Mouse (Mus musculus): ENCODE results near the gene Hadha. TPM values are rescaled to one million over a fixed set of nuclear protein-coding genes. Genes with fewer than 3 reads are reported as not detected.

The Hadha gene
- polyA plus RNA-seq, 1 experiment: 74.2 TPM

GRCm38 (mm10) chr5:30153222-30153621, 1.7 kb downstream of the Hadha start:
- no peaks in the 10 kb centered on the region for H3K27me3 ChIP-seq (ENCODE audit: control insufficient read depth, insufficient read depth, low read length)
- H3K4me1 ChIP-seq (ENCODE audit: control insufficient read depth, insufficient read depth, low read length): no peaks in the 10 kb centered on the region
- no peak for TF ChIP-seq CTCF (IDR thresholded peaks at IDR 0.05; ENCODE audit: control insufficient read depth, insufficient read depth, insufficient replicate concordance, low read depth, low read length)
- TF ChIP-seq POLR2A (IDR thresholded peaks at IDR 0.05; ENCODE audit: control insufficient read depth, low read depth, low read length): no peak
- H3K4me3 ChIP-seq (ENCODE audit: control insufficient read depth, low read depth, low read length): no peak overlapping the region; the same call in 1 of the 2 replicates
- no peaks in the 10 kb centered on the region for H3K36me3 ChIP-seq (ENCODE audit: control insufficient read depth, insufficient read depth, low read length)
- H3K27ac ChIP-seq (ENCODE audit: control insufficient read depth, insufficient read depth, low read depth, low read length): no peak overlapping the region

GRCm38 (mm10) chr5:30152413-30152812, 2.5 kb downstream of the Hadha start:
- no peaks in the 10 kb centered on the region for H3K27me3 ChIP-seq (ENCODE audit: control insufficient read depth, insufficient read depth, low read length)
- no peaks in the 10 kb centered on the region for H3K36me3 ChIP-seq (ENCODE audit: control insufficient read depth, insufficient read depth, low read length)
- no peaks in the 10 kb centered on the region for H3K4me1 ChIP-seq (ENCODE audit: control insufficient read depth, insufficient read depth, low read length)
- no peak overlapping the region for H3K4me3 ChIP-seq (ENCODE audit: control insufficient read depth, low read depth, low read length)
- H3K27ac ChIP-seq (ENCODE audit: control insufficient read depth, insufficient read depth, low read depth, low read length): no peak overlapping the region
- no peak for TF ChIP-seq CTCF (IDR thresholded peaks at IDR 0.05; ENCODE audit: control insufficient read depth, insufficient read depth, insufficient replicate concordance, low read depth, low read length)
- TF ChIP-seq POLR2A (IDR thresholded peaks at IDR 0.05; ENCODE audit: control insufficient read depth, low read depth, low read length): no peak

GRCm38 (mm10) chr5:30152007-30152406, 3.0 kb downstream of the Hadha start:
- Histone ChIP-seq H3K36me3 (ENCODE audit: control insufficient read depth, insufficient read depth, low read length) (no peaks in the 10 kb centered on the region), H3K4me3 (ENCODE audit: control insufficient read depth, low read depth, low read length) (no peak overlapping the region), H3K27me3 (ENCODE audit: control insufficient read depth, insufficient read depth, low read length) (no peaks in the 10 kb centered on the region), H3K4me1 (ENCODE audit: control insufficient read depth, insufficient read depth, low read length) (no peaks in the 10 kb centered on the region), H3K27ac (ENCODE audit: control insufficient read depth, insufficient read depth, low read depth, low read length) (no peak overlapping the region)
- TF ChIP-seq POLR2A (IDR thresholded peaks at IDR 0.05; ENCODE audit: control insufficient read depth, low read depth, low read length) (no peak), CTCF (IDR thresholded peaks at IDR 0.05; ENCODE audit: control insufficient read depth, insufficient read depth, insufficient replicate concordance, low read depth, low read length) (no peak)

GRCm38 (mm10) chr5:30148133-30148920, 6.6 kb downstream of the Hadha start:
- no peak overlapping the region for H3K4me3 ChIP-seq (ENCODE audit: control insufficient read depth, low read depth, low read length)
- TF ChIP-seq POLR2A (IDR thresholded peaks at IDR 0.05; ENCODE audit: control insufficient read depth, low read depth, low read length): no peak
- TF ChIP-seq CTCF (IDR thresholded peaks at IDR 0.05; ENCODE audit: control insufficient read depth, insufficient read depth, insufficient replicate concordance, low read depth, low read length): no peak
- peaks cover 5% of the 10 kb centered on the region for H3K36me3 ChIP-seq (ENCODE audit: control insufficient read depth, insufficient read depth, low read length)
- H3K27me3 ChIP-seq (ENCODE audit: control insufficient read depth, insufficient read depth, low read length): no peaks in the 10 kb centered on the region
- H3K27ac ChIP-seq (ENCODE audit: control insufficient read depth, insufficient read depth, low read depth, low read length): no peak overlapping the region
- no peaks in the 10 kb centered on the region for H3K4me1 ChIP-seq (ENCODE audit: control insufficient read depth, insufficient read depth, low read length)

- H3K27ac ChIP-seq (ENCODE audit: control insufficient read depth, insufficient read depth, low read depth, low read length): no peak overlapping the region
- peaks cover 5% of the 10 kb centered on the region for H3K36me3 ChIP-seq (ENCODE audit: control insufficient read depth, insufficient read depth, low read length)
- TF ChIP-seq POLR2A (IDR thresholded peaks at IDR 0.05; ENCODE audit: control insufficient read depth, low read depth, low read length): no peak
- no peak for TF ChIP-seq CTCF (IDR thresholded peaks at IDR 0.05; ENCODE audit: control insufficient read depth, insufficient read depth, insufficient replicate concordance, low read depth, low read length)
- no peak overlapping the region for H3K4me3 ChIP-seq (ENCODE audit: control insufficient read depth, low read depth, low read length)
- H3K4me1 ChIP-seq (ENCODE audit: control insufficient read depth, insufficient read depth, low read length): no peaks in the 10 kb centered on the region
- H3K27me3 ChIP-seq (ENCODE audit: control insufficient read depth, insufficient read depth, low read length): no peaks in the 10 kb centered on the region
Observed at GRCm38 (mm10) chr5:30146526-30146925, 8.4 kb downstream of the Hadha start.

- Histone ChIP-seq H3K36me3 (ENCODE audit: control insufficient read depth, insufficient read depth, low read length) (peaks cover 3% of the 10 kb centered on the region), H3K4me1 (ENCODE audit: control insufficient read depth, insufficient read depth, low read length) (no peaks in the 10 kb centered on the region)
Observed at GRCm38 (mm10) chr5:30138193-30138592, 16.8 kb downstream of the Hadha start.

GRCm38 (mm10) chr5:30137271-30137670, 17.7 kb downstream of the Hadha start:
- TF ChIP-seq CTCF (IDR thresholded peaks at IDR 0.05; ENCODE audit: control insufficient read depth, insufficient read depth, insufficient replicate concordance, low read depth, low read length) (no peak), POLR2A (IDR thresholded peaks at IDR 0.05; ENCODE audit: control insufficient read depth, low read depth, low read length) (no peak)
- Histone ChIP-seq H3K27ac (ENCODE audit: control insufficient read depth, insufficient read depth, low read depth, low read length) (no peak overlapping the region), H3K4me1 (ENCODE audit: control insufficient read depth, insufficient read depth, low read length) (no peaks in the 10 kb centered on the region), H3K27me3 (ENCODE audit: control insufficient read depth, insufficient read depth, low read length) (no peaks in the 10 kb centered on the region), H3K36me3 (ENCODE audit: control insufficient read depth, insufficient read depth, low read length) (peaks cover 3% of the 10 kb centered on the region), H3K4me3 (ENCODE audit: control insufficient read depth, low read depth, low read length) (no peak overlapping the region)

More at GRCm38 (mm10) chr5:30138193-30138592, 16.8 kb downstream of the Hadha start:
- no peak overlapping the region for H3K27ac ChIP-seq (ENCODE audit: control insufficient read depth, insufficient read depth, low read depth, low read length)
- H3K4me3 ChIP-seq (ENCODE audit: control insufficient read depth, low read depth, low read length): no peak overlapping the region
- TF ChIP-seq CTCF (IDR thresholded peaks at IDR 0.05; ENCODE audit: control insufficient read depth, insufficient read depth, insufficient replicate concordance, low read depth, low read length) (no peak), POLR2A (IDR thresholded peaks at IDR 0.05; ENCODE audit: control insufficient read depth, low read depth, low read length) (no peak)
- no peaks in the 10 kb centered on the region for H3K27me3 ChIP-seq (ENCODE audit: control insufficient read depth, insufficient read depth, low read length)
